Mouse (Mus musculus): ENCODE results near the gene Ccdc117. TPM values are rescaled to one million over a fixed set of nuclear protein-coding genes. Genes with fewer than 3 reads are reported as not detected.
"Not testable (repeated sequence)": the region's sequence is repeated elsewhere in the genome, so short reads cannot be mapped to it uniquely, and the experiment has no call there.

The Ccdc117 gene
- total RNA-seq, 2 experiments from 2014 or later: 13.9 to 17.1 TPM

GRCm38 (mm10) chr11:5537454-5537853 is 4.5 kb downstream of the Ccdc117 start:
- DNase-seq; intact Hi-C loops (cut with DNase I): not testable (repeated sequence)

GRCm38 (mm10) chr11:5533108-5533507 is 8.9 kb downstream of the Ccdc117 start:
- peak in 1 of 2 experiments; percentile 23 for DNase-seq

DNA sequence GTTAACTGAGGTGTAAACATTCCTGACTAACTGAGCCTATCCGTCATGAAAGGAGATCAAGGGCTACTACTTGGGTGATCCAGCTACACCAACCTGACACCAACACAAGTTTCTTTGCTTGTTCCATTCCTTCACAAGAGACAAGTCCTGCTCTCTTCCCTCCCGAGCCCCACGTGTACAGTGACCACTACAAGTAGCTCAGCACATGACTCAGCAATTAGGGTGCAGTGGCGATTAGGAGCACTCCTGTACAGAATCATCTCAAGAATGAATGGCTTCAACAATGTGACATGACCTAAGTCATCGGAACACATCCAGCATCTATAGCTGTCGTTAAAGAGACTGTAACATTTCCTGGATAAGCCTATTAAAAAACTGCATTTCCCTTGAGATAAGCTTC is 11.3 kb downstream of the Ccdc117 start:
- intact Hi-C loops (cut with DNase I): no loop called here
- DNase-seq: no peak

More at GRCm38 (mm10) chr11:5533108-5533507, 8.9 kb downstream of the Ccdc117 start:
- intact Hi-C loops (cut with DNase I): no loop called here

DNA sequence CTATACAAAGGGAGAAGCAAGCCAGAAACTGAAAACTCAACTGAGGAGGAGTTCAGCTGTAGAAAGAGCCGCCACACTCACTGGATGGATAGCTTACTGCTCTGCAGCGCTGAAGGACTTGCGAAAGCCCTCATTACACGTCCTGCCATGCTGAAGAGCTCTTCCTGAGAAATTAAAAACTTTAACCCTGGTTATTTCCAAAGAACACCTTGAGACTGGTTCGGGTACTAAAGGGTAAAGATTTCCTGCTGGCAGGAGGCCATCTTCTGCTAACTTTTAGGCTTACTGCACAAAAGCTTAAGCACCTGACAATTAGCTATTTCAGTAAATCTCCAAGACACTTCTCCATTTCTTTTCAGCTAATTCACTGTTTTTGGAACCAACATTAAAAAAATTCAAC is 11.8 kb downstream of the Ccdc117 start:
- intact Hi-C loops (cut with DNase I): no loop called here
- no peak for DNase-seq

- no peak for DNase-seq
- intact Hi-C loops (cut with DNase I): no loop called here
Observed at GRCm38 (mm10) chr11:5528841-5529240, 13.1 kb downstream of the Ccdc117 start.

GRCm38 (mm10) chr11:5527865-5528523 is 14.0 kb downstream of the Ccdc117 start:
- no peak for DNase-seq
- intact Hi-C loops (cut with DNase I): no loop called here

- intact Hi-C loops (cut with DNase I): no loop called here
- DNase-seq: no peak
Observed at GRCm38 (mm10) chr11:5526573-5527439, 15.2 kb downstream of the Ccdc117 start.

GRCm38 (mm10) chr11:5525418-5525817 is 16.6 kb downstream of the Ccdc117 start:
- intact Hi-C loops (cut with DNase I): no loop called here
- DNase-seq: no peak

DNA sequence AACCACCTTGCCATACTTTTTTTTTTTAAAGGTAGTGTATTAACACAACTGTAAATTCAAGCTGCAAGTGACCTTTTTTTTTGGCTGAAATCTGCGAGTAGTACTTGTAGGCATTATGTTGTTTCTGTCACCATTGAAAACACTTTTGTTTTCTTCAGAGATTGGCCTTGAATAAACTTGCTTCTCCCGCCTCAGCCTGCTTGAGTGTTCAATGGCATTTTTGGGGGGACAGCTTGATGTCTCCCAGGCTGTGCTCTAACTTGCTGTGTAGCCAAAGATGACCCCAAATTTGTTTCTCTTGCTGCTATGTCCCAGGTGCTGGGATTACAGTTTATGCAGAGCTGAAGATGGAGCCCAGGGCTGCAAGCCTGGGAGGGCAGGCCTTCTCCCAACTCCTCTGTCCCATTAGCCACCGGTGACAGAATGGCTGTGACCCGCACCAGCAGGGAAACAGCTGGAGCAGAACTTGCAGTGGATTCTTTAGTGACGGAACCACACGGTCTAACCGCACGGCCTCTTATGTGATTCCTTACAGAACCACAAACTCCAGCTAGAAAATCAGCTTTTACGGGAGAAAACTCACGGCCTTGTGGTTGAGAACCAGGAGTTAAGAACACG is 19.1 kb downstream of the Ccdc117 start:
- DNase-seq: no peak
- intact Hi-C loops (cut with DNase I): loop anchor here (2.0 kb wide), 1 partner anchor 18 kb away; no protein-coding TSS in a partner anchor

DNA sequence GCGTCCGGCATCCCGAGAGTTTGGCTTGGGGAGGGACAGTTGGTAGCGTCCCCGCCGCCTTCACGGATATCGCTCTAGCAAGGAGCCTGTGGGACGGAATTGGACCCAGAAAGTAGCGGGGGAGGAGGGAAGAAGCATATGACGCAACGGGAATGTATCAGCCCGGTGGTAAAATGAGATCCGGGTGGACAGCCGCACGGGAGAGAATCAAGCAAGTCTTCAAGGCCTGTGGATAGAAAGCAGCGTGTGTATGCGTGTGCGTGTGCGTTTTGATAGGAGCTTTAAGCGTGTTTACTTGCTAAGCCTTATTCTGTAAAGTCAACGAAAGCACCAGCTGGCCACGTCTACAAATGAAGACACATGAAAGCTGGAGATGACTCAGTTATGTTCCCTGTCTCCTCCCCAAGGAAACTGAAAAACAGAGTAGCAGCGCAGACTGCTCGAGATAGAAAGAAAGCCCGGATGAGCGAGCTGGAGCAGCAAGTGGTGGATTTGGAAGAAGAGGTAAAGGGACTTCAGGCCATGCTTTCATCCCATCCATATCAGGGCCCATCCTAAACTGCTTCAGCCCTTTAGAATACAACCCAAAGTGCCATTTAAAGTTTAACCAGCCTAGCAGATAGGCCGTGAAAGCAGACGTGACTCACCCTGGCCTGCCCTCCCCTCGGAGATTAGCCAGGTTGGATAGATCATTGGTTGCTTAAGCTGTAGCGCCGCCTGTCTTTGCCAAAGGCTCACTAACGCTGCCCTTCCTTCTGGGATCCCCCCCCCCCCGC is 20.3 kb downstream of the Ccdc117 start:
- DNase-seq: peak; percentile 83
- intact Hi-C loops (cut with DNase I): loop anchor here (2.0 kb wide), 2 partner anchors 19 to 37 kb away; no protein-coding TSS in a partner anchor

DNA sequence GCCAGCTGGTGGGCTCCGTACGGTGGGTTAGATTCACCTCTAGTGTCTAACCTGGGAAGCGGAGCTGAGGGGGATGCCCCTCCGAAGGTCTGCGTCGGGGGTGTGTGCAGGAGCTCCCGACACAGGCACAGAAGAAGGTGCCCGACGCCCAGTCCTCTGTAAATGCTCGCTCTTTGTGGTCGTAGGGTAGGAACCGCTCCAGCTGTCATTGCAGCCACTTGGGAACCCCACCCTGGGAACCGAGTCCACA is 20.8 kb downstream of the Ccdc117 start:
- DNase-seq: no peak
- intact Hi-C loops (cut with DNase I): loop anchor here (2.0 kb wide), 1 partner anchor 36 kb away; no protein-coding TSS in a partner anchor

- intact Hi-C loops (cut with DNase I): loop anchor here (2.0 kb wide), 1 partner anchor 36 kb away; no protein-coding TSS in a partner anchor
- DNase-seq: peak; percentile 99
Observed at GRCm38 (mm10) chr11:5520412-5521265, 21.3 kb downstream of the Ccdc117 start, which contains the start of gene Xbp1. Gene Xbp1, plus strand, starts transcription at chr11:5520659.

DNA sequence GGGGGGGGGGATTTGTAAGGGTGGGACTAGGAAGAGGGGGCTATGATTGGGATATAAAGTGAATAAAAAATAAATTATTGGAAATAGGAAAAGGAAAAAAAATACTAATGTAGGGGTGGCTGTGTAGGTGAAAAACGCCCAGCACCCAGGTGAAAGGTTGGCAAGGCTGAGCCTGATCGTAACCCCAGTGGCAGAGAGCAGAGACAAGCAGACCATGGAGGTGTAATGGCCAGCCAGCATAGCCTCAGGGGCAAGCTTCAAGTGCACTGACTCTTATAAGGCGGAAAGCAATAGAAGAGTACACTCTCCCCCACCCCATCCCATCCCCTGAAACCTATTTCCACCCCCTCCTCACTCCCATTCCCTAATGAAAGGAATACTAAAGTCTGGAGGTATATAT is 22.3 kb downstream of the Ccdc117 start:
- no peak for DNase-seq
- intact Hi-C loops (cut with DNase I): loop anchor here (2.0 kb wide), 1 partner anchor 35 kb away; no protein-coding TSS in a partner anchor

DNA sequence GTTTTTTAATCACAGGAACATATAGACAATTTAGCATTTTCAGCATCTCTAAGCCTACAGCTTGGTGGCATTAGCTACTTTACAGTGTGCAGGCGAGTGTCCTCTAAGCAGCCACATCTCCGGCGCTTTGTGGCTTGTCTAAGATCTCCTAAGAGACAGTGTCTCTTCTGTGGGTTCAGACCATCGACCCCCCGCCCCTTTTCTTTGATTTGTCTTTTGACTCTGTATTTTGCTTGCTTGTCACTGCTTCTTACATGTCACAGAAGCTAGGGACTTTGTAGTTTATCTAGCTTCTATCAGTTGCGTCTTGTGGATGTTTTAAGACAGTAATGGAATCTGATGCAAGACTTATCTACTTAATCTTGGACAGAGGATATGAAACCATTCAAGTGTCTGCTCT is 24.6 kb downstream of the Ccdc117 start:
- intact Hi-C loops (cut with DNase I): no loop called here
- DNase-seq: no peak

DNA sequence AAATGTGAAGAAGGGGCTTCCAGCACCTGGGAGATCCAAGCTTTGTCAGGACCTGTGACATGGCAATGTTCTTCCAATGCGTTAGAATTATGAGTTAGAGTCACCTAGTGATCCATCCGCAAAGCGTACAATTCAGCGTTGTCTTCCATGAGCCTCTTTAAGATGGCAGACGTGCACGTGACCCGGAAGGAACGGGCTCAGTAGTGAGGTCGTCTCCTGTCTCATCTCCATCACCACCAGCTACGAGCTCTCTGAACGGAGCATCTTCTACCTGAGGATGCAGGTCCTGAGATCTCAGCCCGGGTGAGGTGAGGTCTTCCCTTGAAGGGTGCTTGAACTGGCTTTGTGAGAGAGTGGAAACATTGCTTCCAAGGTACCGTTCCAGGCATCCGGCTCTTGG is 25.4 kb downstream of the Ccdc117 start:
- DNase-seq: no peak
- intact Hi-C loops (cut with DNase I): no loop called here

DNA sequence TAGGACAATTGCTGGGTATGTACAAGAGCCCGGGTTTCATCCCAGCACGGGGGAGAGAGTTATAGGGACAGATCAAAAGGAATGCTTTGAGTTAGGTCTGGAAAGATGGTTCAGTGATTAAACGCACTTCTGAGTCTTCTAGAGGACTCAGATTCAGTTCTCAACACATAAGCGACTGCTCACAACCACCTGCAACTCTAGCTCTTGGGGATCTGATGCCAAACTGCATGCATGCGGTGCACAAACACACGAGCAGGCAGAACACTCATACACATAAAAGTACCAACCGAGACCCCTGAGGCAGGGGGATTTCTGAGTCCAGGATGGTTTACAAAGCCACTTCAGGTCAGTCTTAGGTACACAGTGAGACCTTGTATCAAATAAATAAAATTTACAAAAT is 25.8 kb downstream of the Ccdc117 start:
- no peak for DNase-seq
- intact Hi-C loops (cut with DNase I): no loop called here

- no peak for DNase-seq
- intact Hi-C loops (cut with DNase I): no loop called here
Observed at GRCm38 (mm10) chr11:5515655-5516054, 26.3 kb downstream of the Ccdc117 start.

- intact Hi-C loops (cut with DNase I): no loop called here
- DNase-seq: no peak
Observed at GRCm38 (mm10) chr11:5515196-5515595, 26.8 kb downstream of the Ccdc117 start.

DNA sequence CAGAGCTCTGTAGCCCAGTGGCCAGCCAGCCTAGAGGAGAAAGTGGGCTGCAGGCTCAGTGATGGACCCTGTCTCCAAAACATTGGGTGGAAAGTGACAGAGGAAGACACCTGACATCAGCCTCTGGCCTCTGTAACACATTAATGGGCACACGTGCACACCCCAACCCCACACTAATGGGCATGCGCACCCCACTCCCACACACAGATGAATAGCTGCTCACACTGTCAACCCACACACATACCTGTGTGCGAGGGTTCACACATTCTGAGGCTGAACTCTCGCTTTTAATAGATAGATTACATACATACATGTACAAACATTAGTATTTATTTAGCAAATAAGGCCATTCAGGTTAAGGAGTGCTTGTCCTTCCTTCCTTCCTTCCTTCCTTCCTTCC is 27.9 kb downstream of the Ccdc117 start:
- no peak for DNase-seq
- intact Hi-C loops (cut with DNase I): no loop called here

DNA sequence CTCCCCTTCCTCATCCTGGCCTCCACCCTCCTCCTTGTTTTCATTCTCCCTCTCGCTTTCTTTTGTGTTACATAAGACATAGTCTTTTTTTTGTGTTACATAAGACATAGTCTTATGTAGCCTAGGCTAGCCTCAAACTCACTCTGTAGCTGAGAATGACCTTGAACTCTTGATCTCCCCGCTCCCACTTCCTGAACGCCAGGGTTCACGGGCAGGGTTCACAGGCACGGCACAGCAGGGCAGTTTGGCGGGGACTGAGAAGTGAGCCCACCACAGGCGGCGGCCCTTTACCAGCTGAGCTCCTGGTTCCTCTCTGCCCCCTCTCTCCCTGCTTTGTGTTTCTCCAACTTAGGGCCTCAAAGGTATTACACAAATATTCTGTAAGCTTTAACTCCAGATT is 29.0 kb downstream of the Ccdc117 start:
- intact Hi-C loops (cut with DNase I): no loop called here
- no peak for DNase-seq

Measured in heart, postnatal 10 days (tissue).